Mouse (Mus musculus) monocyte, adult 5-6 weeks (primary cell): ENCODE measurements around the gene Mylk. TPM values are rescaled to one million over a fixed set of nuclear protein-coding genes. Genes with fewer than 3 reads are reported as not detected.
"Not testable (repeated sequence)": the region's sequence is repeated elsewhere in the genome, so short reads cannot be mapped to it uniquely, and the experiment has no call there.

Experiments used
- ATAC-seq: fragments of 153-309, 156-312 bp; replicated peaks from 2 replicates; pipeline ENCODE4 v1.8.0; 2017; ENCODE audit warnings: mild to moderate bottlenecking; ENCODE audit not compliant: low TSS enrichment, insufficient number of reproducible peaks, severe bottlenecking, poor library complexity, low FRiP score
- total RNA-seq: library from RNA; stranded (forward); fragments of 200-1000, 200-491, 200-594 nt; gene quantifications from 3 replicates; pipeline ENCODE4 v1.2.3, GENCODE M21; 2017

Gene Mylk
- total RNA-seq, 1 experiment from 2014 or later, result 4.7 TPM

- no peak for ATAC-seq
Measured at GRCm38 (mm10) chr16:34766193-34766592, 21.2 kb downstream of the Mylk start.

- no peak for ATAC-seq
Measured at GRCm38 (mm10) chr16:34767443-34767842, 22.4 kb downstream of the Mylk start.

- no peak for ATAC-seq
Measured at GRCm38 (mm10) chr16:34768436-34768835, 23.4 kb downstream of the Mylk start.

GRCm38 (mm10) chr16:34770127-34770526, 25.1 kb downstream of the Mylk start:
- ATAC-seq, result no peak

GRCm38 (mm10) chr16:34772445-34773032, 27.5 kb downstream of the Mylk start:
- ATAC-seq, result no peak

- ATAC-seq, result no peak
Measured at GRCm38 (mm10) chr16:34782442-34782841, 37.4 kb downstream of the Mylk start.

GRCm38 (mm10) chr16:34783536-34783935, 38.5 kb downstream of the Mylk start:
- ATAC-seq, result no peak

- no peak for ATAC-seq
Measured at GRCm38 (mm10) chr16:34784675-34785074, 39.7 kb downstream of the Mylk start.

- ATAC-seq, result no peak
Measured at GRCm38 (mm10) chr16:34792555-34792954, 47.5 kb downstream of the Mylk start.

GRCm38 (mm10) chr16:34793000-34793399, 48.0 kb downstream of the Mylk start:
- no peak for ATAC-seq

GRCm38 (mm10) chr16:34801222-34801621, 56.2 kb downstream of the Mylk start:
- ATAC-seq, result no peak

GRCm38 (mm10) chr16:34804286-34805010, 59.4 kb downstream of the Mylk start:
- ATAC-seq, result no peak

GRCm38 (mm10) chr16:34806883-34807767, 62.1 kb downstream of the Mylk start:
- ATAC-seq, result no peak

- no peak for ATAC-seq
Measured at GRCm38 (mm10) chr16:34807768-34808275, 62.8 kb downstream of the Mylk start.

- no peak for ATAC-seq
Measured at GRCm38 (mm10) chr16:34812165-34812564, 67.2 kb downstream of the Mylk start.

GRCm38 (mm10) chr16:34813161-34813560, 68.2 kb downstream of the Mylk start:
- ATAC-seq, result not testable (repeated sequence)

- no peak for ATAC-seq
Measured at GRCm38 (mm10) chr16:34813570-34813969, 68.6 kb downstream of the Mylk start.

GRCm38 (mm10) chr16:34814612-34815011, 69.6 kb downstream of the Mylk start:
- no peak for ATAC-seq

- ATAC-seq, result no peak
Measured at GRCm38 (mm10) chr16:34816548-34816947, 71.5 kb downstream of the Mylk start.
